Mouse (Mus musculus): ENCODE measurements around the gene BC037034. TPM values are rescaled to one million over a fixed set of nuclear protein-coding genes. Genes with fewer than 3 reads are reported as not detected.
"Not testable (repeated sequence)": the region's sequence is repeated elsewhere in the genome, so short reads cannot be mapped to it uniquely, and the experiment has no call there.

BC037034 gene
- polyA plus RNA-seq, 1 experiment from 2014 or later, result 14.0 TPM

DNA sequence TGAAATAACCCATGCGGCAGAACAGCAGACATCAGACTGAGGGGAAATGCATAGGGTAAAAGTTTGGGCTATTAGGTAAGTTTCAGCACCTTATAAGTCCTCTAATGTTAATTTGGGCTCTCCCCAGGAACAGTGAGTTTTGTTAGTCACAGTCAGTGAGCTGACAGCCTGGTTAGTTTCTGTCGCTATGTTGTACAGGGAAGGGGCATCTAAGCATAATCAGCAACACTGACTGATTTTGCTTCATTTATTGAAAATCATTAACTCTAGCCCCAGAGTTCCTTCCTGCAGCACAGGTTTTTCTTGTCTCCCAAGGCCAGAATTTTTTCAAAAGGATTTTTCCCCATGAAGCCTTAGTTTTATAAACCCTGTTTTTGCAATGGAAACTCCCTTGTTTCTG, 30.1 kb downstream of the BC037034 start:
- Histone ChIP-seq H3K4me2 (ENCODE audit: low read length) (no peak overlapping the region), H3K9ac (replicated peaks; ENCODE audit: low read depth, low read length) (no peak overlapping the region), H3K27ac (ENCODE audit: low read length) (no peak overlapping the region), H3K9me3 (ENCODE audit: control insufficient read depth, low read length) (no peaks in the 10 kb centered on the region), H3K27me3 (replicated peaks; ENCODE audit: control insufficient read depth, insufficient read depth, low read length) (no peaks in the 10 kb centered on the region), H3K36me3 (ENCODE audit: control insufficient read depth, insufficient read depth) (no peaks in the 10 kb centered on the region), H3K4me1 (replicated peaks; ENCODE audit: control insufficient read depth, insufficient read depth, low read length) (no peaks in the 10 kb centered on the region), H3K4me3 (replicated peaks; ENCODE audit: low read length) (no peak overlapping the region)
- 73% methylated on average over 2 of the region's 2 CpGs for WGBS
- no peak for ATAC-seq

- H3K36me3 ChIP-seq (ENCODE audit: control insufficient read depth, insufficient read depth), result no peaks in the 10 kb centered on the region
- no peaks in the 10 kb centered on the region for H3K4me1 ChIP-seq (replicated peaks; ENCODE audit: control insufficient read depth, insufficient read depth, low read length)
These were observed 34.3 kb downstream of the BC037034 start for GRCm38 (mm10) chr5:138229511-138229910.

GRCm38 (mm10) chr5:138228026-138228425, 35.8 kb downstream of the BC037034 start:
- no peak overlapping the region for H3K9ac ChIP-seq (replicated peaks; ENCODE audit: low read depth, low read length)
- H3K27me3 ChIP-seq (replicated peaks; ENCODE audit: control insufficient read depth, insufficient read depth, low read length), result no peaks in the 10 kb centered on the region
- no peak overlapping the region for H3K27ac ChIP-seq (ENCODE audit: low read length)
- H3K4me1 ChIP-seq (replicated peaks; ENCODE audit: control insufficient read depth, insufficient read depth, low read length), result no peaks in the 10 kb centered on the region
- ATAC-seq, result no peak
- H3K9me3 ChIP-seq (ENCODE audit: control insufficient read depth, low read length), result no peaks in the 10 kb centered on the region
- no peak overlapping the region for H3K4me3 ChIP-seq (replicated peaks; ENCODE audit: low read length)
- WGBS, result 52% methylated on average over 3 of the region's 3 CpGs
- H3K4me2 ChIP-seq (ENCODE audit: low read length), result no peak overlapping the region
- no peaks in the 10 kb centered on the region for H3K36me3 ChIP-seq (ENCODE audit: control insufficient read depth, insufficient read depth)

More at GRCm38 (mm10) chr5:138229511-138229910, 34.3 kb downstream of the BC037034 start:
- H3K27me3 ChIP-seq (replicated peaks; ENCODE audit: control insufficient read depth, insufficient read depth, low read length), result no peaks in the 10 kb centered on the region
- H3K9ac ChIP-seq (replicated peaks; ENCODE audit: low read depth, low read length), result no peak overlapping the region
- H3K4me2 ChIP-seq (ENCODE audit: low read length), result no peak overlapping the region
- no peak for ATAC-seq
- WGBS, result 91% methylated on average over 3 of the region's 3 CpGs
- no peak overlapping the region for H3K4me3 ChIP-seq (replicated peaks; ENCODE audit: low read length)
- H3K27ac ChIP-seq (ENCODE audit: low read length), result no peak overlapping the region
- no peaks in the 10 kb centered on the region for H3K9me3 ChIP-seq (ENCODE audit: control insufficient read depth, low read length)

DNA sequence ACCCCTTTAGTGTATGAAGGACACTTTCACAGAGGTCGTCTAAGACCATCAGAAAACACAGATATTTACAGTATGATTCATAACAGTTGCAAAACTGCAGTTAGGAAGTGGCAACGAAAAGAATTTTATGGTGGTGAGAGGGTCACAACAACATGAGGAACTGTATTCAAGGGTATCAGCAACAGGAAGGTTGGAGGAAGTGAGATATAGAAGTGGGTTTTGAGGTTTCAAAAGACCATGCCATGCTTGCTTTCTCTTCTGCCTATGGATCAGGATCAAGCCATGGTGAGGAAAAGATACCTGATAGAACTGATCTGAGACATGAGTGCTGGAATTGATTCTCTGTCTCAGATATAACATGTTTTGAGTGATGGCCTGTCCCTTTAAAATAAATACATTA, 36.5 kb downstream of the BC037034 start:
- H3K27ac ChIP-seq (ENCODE audit: low read length), result no peak overlapping the region
- no peaks in the 10 kb centered on the region for H3K9me3 ChIP-seq (ENCODE audit: control insufficient read depth, low read length)
- no peak overlapping the region for H3K4me3 ChIP-seq (replicated peaks; ENCODE audit: low read length)
- no peak overlapping the region for H3K9ac ChIP-seq (replicated peaks; ENCODE audit: low read depth, low read length)
- ATAC-seq, result no peak
- no peaks in the 10 kb centered on the region for H3K27me3 ChIP-seq (replicated peaks; ENCODE audit: control insufficient read depth, insufficient read depth, low read length)
- 75% methylated on average over 2 of the region's 2 CpGs for WGBS
- no peaks in the 10 kb centered on the region for H3K36me3 ChIP-seq (ENCODE audit: control insufficient read depth, insufficient read depth)
- H3K4me2 ChIP-seq (ENCODE audit: low read length), result no peak overlapping the region
- H3K4me1 ChIP-seq (replicated peaks; ENCODE audit: control insufficient read depth, insufficient read depth, low read length), result no peaks in the 10 kb centered on the region

GRCm38 (mm10) chr5:138226491-138226890, 37.3 kb downstream of the BC037034 start:
- H3K9me3 ChIP-seq (ENCODE audit: control insufficient read depth, low read length), result no peaks in the 10 kb centered on the region
- 87% methylated on average over 4 of the region's 4 CpGs for WGBS
- no peak overlapping the region for H3K9ac ChIP-seq (replicated peaks; ENCODE audit: low read depth, low read length)
- no peak overlapping the region for H3K4me2 ChIP-seq (ENCODE audit: low read length)
- H3K27ac ChIP-seq (ENCODE audit: low read length), result no peak overlapping the region
- no peaks in the 10 kb centered on the region for H3K27me3 ChIP-seq (replicated peaks; ENCODE audit: control insufficient read depth, insufficient read depth, low read length)
- H3K4me3 ChIP-seq (replicated peaks; ENCODE audit: low read length), result no peak overlapping the region
- H3K36me3 ChIP-seq (ENCODE audit: control insufficient read depth, insufficient read depth), result no peaks in the 10 kb centered on the region
- no peaks in the 10 kb centered on the region for H3K4me1 ChIP-seq (replicated peaks; ENCODE audit: control insufficient read depth, insufficient read depth, low read length)
- ATAC-seq, result no peak

- no peak within 1 kb of the TSS for H3K27ac ChIP-seq (ENCODE audit: low read length)
- no peak for ATAC-seq
- no peak within 1 kb of the TSS for H3K4me3 ChIP-seq (replicated peaks; ENCODE audit: low read length)
- H3K4me1 ChIP-seq (replicated peaks; ENCODE audit: control insufficient read depth, insufficient read depth, low read length), result no peaks in the 10 kb centered on the region
- no peaks in the 10 kb centered on the region for H3K27me3 ChIP-seq (replicated peaks; ENCODE audit: control insufficient read depth, insufficient read depth, low read length)
- H3K4me2 ChIP-seq (ENCODE audit: low read length), result no peak within 1 kb of the TSS
- WGBS, result 59% methylated on average over 2 of the region's 2 CpGs
- no peak within 1 kb of the TSS for H3K9ac ChIP-seq (replicated peaks; ENCODE audit: low read depth, low read length)
- H3K36me3 ChIP-seq (ENCODE audit: control insufficient read depth, insufficient read depth), result no peaks in the 10 kb centered on the region
- no peaks in the 10 kb centered on the region for H3K9me3 ChIP-seq (ENCODE audit: control insufficient read depth, low read length)
These were observed 38.1 kb downstream of the BC037034 start, which contains the start of gene Nxpe5 for GRCm38 (mm10) chr5:138225700-138226099. Nxpe5 (plus strand) TSS chr5:138225898.

GRCm38 (mm10) chr5:138223287-138223686, 40.5 kb downstream of the BC037034 start:
- Histone ChIP-seq H3K27me3 (replicated peaks; ENCODE audit: control insufficient read depth, insufficient read depth, low read length) (no peaks in the 10 kb centered on the region), H3K4me3 (replicated peaks; ENCODE audit: low read length) (no peak overlapping the region), H3K4me2 (ENCODE audit: low read length) (no peak overlapping the region), H3K4me1 (replicated peaks; ENCODE audit: control insufficient read depth, insufficient read depth, low read length) (no peaks in the 10 kb centered on the region), H3K36me3 (ENCODE audit: control insufficient read depth, insufficient read depth) (no peaks in the 10 kb centered on the region), H3K9ac (replicated peaks; ENCODE audit: low read depth, low read length) (no peak overlapping the region), H3K9me3 (ENCODE audit: control insufficient read depth, low read length) (no peaks in the 10 kb centered on the region), H3K27ac (ENCODE audit: low read length) (no peak overlapping the region)
- WGBS, result 65% methylated on average over 3 of the region's 3 CpGs
- no peak for ATAC-seq

- Histone ChIP-seq H3K27ac (ENCODE audit: low read length) (no peak overlapping the region), H3K27me3 (replicated peaks; ENCODE audit: control insufficient read depth, insufficient read depth, low read length) (no peaks in the 10 kb centered on the region), H3K9me3 (ENCODE audit: control insufficient read depth, low read length) (no peaks in the 10 kb centered on the region), H3K36me3 (ENCODE audit: control insufficient read depth, insufficient read depth) (no peaks in the 10 kb centered on the region), H3K4me1 (replicated peaks; ENCODE audit: control insufficient read depth, insufficient read depth, low read length) (no peaks in the 10 kb centered on the region), H3K4me2 (ENCODE audit: low read length) (no peak overlapping the region), H3K4me3 (replicated peaks; ENCODE audit: low read length) (no peak overlapping the region), H3K9ac (replicated peaks; ENCODE audit: low read depth, low read length) (no peak overlapping the region)
- no peak for ATAC-seq
- WGBS, result 26% methylated on average over 4 of the region's 4 CpGs
These were observed 41.7 kb downstream of the BC037034 start for GRCm38 (mm10) chr5:138222111-138222510.

- Histone ChIP-seq H3K27ac (ENCODE audit: low read length) (no peak overlapping the region), H3K4me2 (ENCODE audit: low read length) (no peak overlapping the region), H3K9me3 (ENCODE audit: control insufficient read depth, low read length) (0 out of 2 replicates have a peak, but pooled peaks cover 2% of the 10 kb centered on the region), H3K27me3 (replicated peaks; ENCODE audit: control insufficient read depth, insufficient read depth, low read length) (no peaks in the 10 kb centered on the region), H3K4me3 (replicated peaks; ENCODE audit: low read length) (no peak overlapping the region), H3K4me1 (replicated peaks; ENCODE audit: control insufficient read depth, insufficient read depth, low read length) (no peaks in the 10 kb centered on the region), H3K36me3 (ENCODE audit: control insufficient read depth, insufficient read depth) (no peaks in the 10 kb centered on the region), H3K9ac (replicated peaks; ENCODE audit: low read depth, low read length) (no peak overlapping the region)
- no peak for ATAC-seq
- 88% methylated on average over 2 of the region's 2 CpGs for WGBS
These were observed 44.0 kb downstream of the BC037034 start for GRCm38 (mm10) chr5:138219864-138220263.

GRCm38 (mm10) chr5:138216632-138217031, 47.2 kb downstream of the BC037034 start:
- H3K27me3 ChIP-seq (replicated peaks; ENCODE audit: control insufficient read depth, insufficient read depth, low read length); H3K27ac ChIP-seq (ENCODE audit: low read length); H3K9ac ChIP-seq (replicated peaks; ENCODE audit: low read depth, low read length); H3K36me3 ChIP-seq (ENCODE audit: control insufficient read depth, insufficient read depth); H3K4me1 ChIP-seq (replicated peaks; ENCODE audit: control insufficient read depth, insufficient read depth, low read length); H3K9me3 ChIP-seq (ENCODE audit: control insufficient read depth, low read length); H3K4me2 ChIP-seq (ENCODE audit: low read length); ATAC-seq; H3K4me3 ChIP-seq (replicated peaks; ENCODE audit: low read length): not testable (repeated sequence)
- 92% methylated on average over 13 of the region's 13 CpGs for WGBS
